Mouse (Mus musculus) spleen, adult 2 months (tissue): ENCODE measurements around the gene H2al1h.

Experiments
- CTCF ChIP-seq: fragments of 200-500 bp; IDR thresholded peaks from 2 replicates; pipeline ENCODE4 v1.5.1; 2011; ENCODE audit warnings: mild to moderate bottlenecking, inconsistent platforms; ENCODE audit not compliant: insufficient read depth, insufficient read length, insufficient replicate concordance; ENCODE audit errors: extremely low read depth
- POLR2A ChIP-seq: fragments of 200-500 bp; IDR thresholded peaks from 2 replicates; pipeline ENCODE4 v1.6.1; 2011; ENCODE audit warnings: low read depth, low read length, inconsistent platforms

DNA sequence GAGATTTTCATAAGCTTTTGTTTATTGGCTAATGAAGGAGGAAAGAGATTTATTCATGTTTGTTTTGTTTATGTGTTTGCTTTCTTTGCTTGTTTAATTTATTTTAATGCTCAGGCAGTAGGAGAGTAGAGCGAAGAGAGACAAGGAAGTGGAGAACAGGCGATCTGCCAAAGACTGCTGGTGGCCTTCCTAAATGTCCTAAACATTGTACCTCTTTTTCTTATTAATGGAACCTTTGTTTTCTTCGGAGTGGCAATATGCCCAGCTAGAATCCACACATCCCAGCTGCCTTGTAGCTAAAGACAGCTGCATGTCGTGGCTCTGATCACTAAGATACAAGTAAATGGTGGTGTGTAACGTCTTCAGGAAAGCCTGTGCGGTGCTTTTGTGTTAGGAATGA lies 44.2 kb upstream of the H2al1h start:
- no peak for TF ChIP-seq CTCF
- TF ChIP-seq POLR2A = no peak
